8 mouse cellular contexts compared by ENCODE assay signal in genomic region chr2:35582341-35582941, GRCm38 (mm10). TPM values are rescaled to one million over a fixed set of nuclear protein-coding genes. Genes with fewer than 3 reads are reported as not detected.
A peak's percentile ranks its signal among the peaks of the same experiment; 100 is the strongest.
DNase-seq lines count a peak whose midpoint lies in the region; ATAC-seq and TF ChIP-seq lines count a peak whose summit lies in the region.

No protein-coding gene starts in this region.

- peak overlapping the region; percentile 54 for H3K9ac ChIP-seq in hindbrain, embryonic 14.5 days

- no peak for TF ChIP-seq POLR2A in small intestine, adult 2 months (IDR thresholded peaks at IDR 0.05; ENCODE audit: low read depth, low read length)

- H3K4me2 ChIP-seq in hindbrain, embryonic 14.5 days (replicated peaks), result peak overlapping the region; percentile 79

- peaks cover 53% of the 10 kb centered on the region for H3K27me3 ChIP-seq in hindbrain, embryonic 14.5 days (ENCODE audit: control insufficient read depth, insufficient read depth, low read length)
- H3K27me3 ChIP-seq in small intestine, adult 2 months (ENCODE audit: control insufficient read depth, insufficient read depth, low read length), result peaks cover 15% of the 10 kb centered on the region

- H3K9me3 ChIP-seq in hindbrain, embryonic 14.5 days (ENCODE audit: control insufficient read depth, low read length), result no peaks in the 10 kb centered on the region

- peaks cover 18% of the 10 kb centered on the region for H3K4me1 ChIP-seq in hindbrain, embryonic 14.5 days (replicated peaks; ENCODE audit: control insufficient read depth, insufficient read depth, low read length)
- no peaks in the 10 kb centered on the region for H3K4me1 ChIP-seq in small intestine, adult 2 months (ENCODE audit: control insufficient read depth, insufficient read depth, insufficient read length, low read length)

- TF ChIP-seq CTCF in small intestine, adult 2 months (IDR thresholded peaks at IDR 0.05; ENCODE audit: extremely low read depth, insufficient read length, insufficient replicate concordance, low read depth, low read length), result no peak

- DNase-seq in adrenal gland, adult 2 months, result peak; percentile 89
- peak; percentile 87 for DNase-seq in cerebellum, adult 9-11 months
- DNase-seq in gastrocnemius, adult 18-20 months (ENCODE audit: low spot score), result peak; percentile 82
- no peak for DNase-seq in hindbrain, embryonic 14.5 days (ENCODE audit: low spot score)
- peak; percentile 22 to 24 for DNase-seq in left cerebral cortex, adult 9 months (ENCODE audit: low spot score in 2 of 2)
- peak; percentile 85 to 92 for DNase-seq in lung, postnatal 4 days
- DNase-seq in natural killer cell, adult 2 months (ENCODE audit: low spot score in 2 of 2), result no peak

- under 1% methylated on average over 44 of the region's 46 CpGs for WGBS in hindbrain, embryonic 14.5 days
- WGBS in small intestine, adult 2 months, result 1% methylated on average over 45 of the region's 46 CpGs

- peak overlapping the region; percentile 41 for H3K4me3 ChIP-seq in hindbrain, embryonic 14.5 days (replicated peaks; ENCODE audit: low read length)
- H3K4me3 ChIP-seq in small intestine, adult 2 months (ENCODE audit: low read depth, low read length), result peak overlapping the region; percentile 56

- no peak overlapping the region for H3K27ac ChIP-seq in hindbrain, embryonic 14.5 days
- no peak overlapping the region for H3K27ac ChIP-seq in small intestine, adult 2 months (ENCODE audit: insufficient read depth, low read depth, low read length)

- peak; percentile 36; the same call in 1 of the 2 replicates for ATAC-seq in hindbrain, embryonic 14.5 days (ENCODE audit: low FRiP score)

- no peaks in the 10 kb centered on the region for H3K36me3 ChIP-seq in hindbrain, embryonic 14.5 days (replicated peaks; ENCODE audit: control insufficient read depth, insufficient read depth)
- H3K36me3 ChIP-seq in small intestine, adult 2 months (ENCODE audit: control insufficient read depth, insufficient read depth, low read length), result no peaks in the 10 kb centered on the region

RNA-seq across cellular contexts. Expression of gene Dab2ip, which starts 24.4 kb away (rescaled TPM):
- total RNA-seq in adrenal gland, adult 2 months (2021), result 10 to 100 TPM; 69.4 to 82.3 TPM
- polyA plus RNA-seq in adrenal gland, adult 2 months (2012; rRNA removed), result 191 and 192 TPM in 2 replicates
- total RNA-seq in gastrocnemius, adult 18-20 months (2021), result 10 to 100 TPM; 41.7 to 46.3 TPM
- 48.4 and 52.2 TPM in 2 replicates for polyA plus RNA-seq in hindbrain, embryonic 14.5 days (2014; fragmentation: Nextera tagmentation; extraction: Ambion mirVana)
- 66.2 and 140 TPM in 2 replicates for polyA plus RNA-seq in small intestine, adult 2 months (2012; rRNA removed)

Comparison
In these comparisons a context has a peak if more than half of its experiments do, and no peak if none do; other contexts are left out.
1. DNase-seq: peak in adrenal gland, adult 2 months (single experiment), cerebellum, adult 9-11 months (single experiment), gastrocnemius, adult 18-20 months (single experiment), left cerebral cortex, adult 9 months (2 of 2) and lung, postnatal 4 days (2 of 2); none in hindbrain, embryonic 14.5 days (single experiment) and natural killer cell, adult 2 months (0 of 2).